Mouse (Mus musculus) kidney, postnatal 14 days (tissue): ENCODE results near the gene BC029722.

Source experiments
- DNase-seq: peaks from one replicate; pipeline ENCODE4 v3.0.0; 2022; ENCODE audit warnings: mixed read lengths

Gene BC029722

DNA sequence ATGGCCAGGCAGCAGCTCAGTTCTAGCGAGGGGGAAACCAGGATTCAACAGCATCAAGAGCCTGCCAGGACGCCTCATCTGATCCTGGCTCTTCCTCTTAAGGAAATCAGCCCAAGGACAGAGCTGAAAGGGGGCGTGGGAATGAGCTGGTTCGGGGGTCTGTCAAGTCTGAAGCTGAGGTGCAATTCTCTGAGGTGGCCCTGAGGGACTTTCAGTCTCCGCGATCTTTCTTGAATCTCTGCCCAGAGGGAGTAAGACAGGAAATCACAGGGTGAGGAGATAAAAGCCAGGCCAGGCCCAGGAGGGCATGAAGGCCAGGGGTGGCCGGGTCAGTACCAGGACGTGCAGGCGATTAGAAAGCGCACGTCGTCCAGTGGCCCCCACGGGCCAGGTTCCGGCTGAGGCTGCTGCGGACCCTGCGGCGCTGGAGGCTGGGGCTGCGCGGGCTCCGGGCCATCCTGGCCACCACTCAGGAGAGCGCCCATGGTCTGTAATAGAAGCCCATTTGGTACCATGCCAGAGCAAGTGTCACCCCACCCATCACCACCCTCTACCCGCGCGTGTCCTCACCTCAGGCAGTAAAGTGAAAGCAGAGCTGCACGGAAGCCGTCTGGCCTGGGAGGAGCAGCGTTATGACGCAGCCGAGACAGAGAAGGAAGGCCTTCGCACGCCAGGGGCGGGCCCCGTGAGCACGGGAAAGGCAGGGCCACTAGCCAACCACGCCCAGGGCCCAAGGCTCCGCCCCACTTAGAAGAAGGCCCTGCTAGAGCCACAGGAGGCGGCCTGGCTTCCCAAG is 432 bp downstream of the BC029722 start:
- peak; percentile 97 for DNase-seq

GRCm38 (mm10) chr2:155817301-155818245 is 1.7 kb downstream of the BC029722 start:
- no peak for DNase-seq

GRCm38 (mm10) chr2:155816179-155816578 is 3.0 kb downstream of the BC029722 start:
- no peak for DNase-seq

DNA sequence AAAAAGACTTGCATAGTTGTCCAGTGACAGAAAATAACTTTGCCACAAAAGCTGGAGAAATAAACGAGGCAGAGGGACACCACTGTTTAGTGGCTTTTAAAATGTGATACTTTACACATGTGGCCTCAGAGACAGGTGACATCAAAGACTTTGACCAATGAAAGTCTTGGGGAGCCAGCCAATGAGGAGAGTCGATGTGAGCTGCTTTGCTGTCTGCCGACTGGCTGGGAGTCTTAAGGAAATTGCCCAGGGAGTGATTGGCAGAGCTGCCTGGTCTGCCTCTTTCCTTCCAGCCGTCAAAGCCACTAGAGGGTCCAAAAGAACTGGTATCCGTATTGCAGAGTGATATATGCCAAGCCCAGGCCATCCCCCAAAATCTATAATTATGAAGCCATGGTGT is 4.4 kb downstream of the BC029722 start:
- DNase-seq = no peak

- DNase-seq = no peak
These were observed 6.6 kb downstream of the BC029722 start for GRCm38 (mm10) chr2:155812637-155813036.

DNA sequence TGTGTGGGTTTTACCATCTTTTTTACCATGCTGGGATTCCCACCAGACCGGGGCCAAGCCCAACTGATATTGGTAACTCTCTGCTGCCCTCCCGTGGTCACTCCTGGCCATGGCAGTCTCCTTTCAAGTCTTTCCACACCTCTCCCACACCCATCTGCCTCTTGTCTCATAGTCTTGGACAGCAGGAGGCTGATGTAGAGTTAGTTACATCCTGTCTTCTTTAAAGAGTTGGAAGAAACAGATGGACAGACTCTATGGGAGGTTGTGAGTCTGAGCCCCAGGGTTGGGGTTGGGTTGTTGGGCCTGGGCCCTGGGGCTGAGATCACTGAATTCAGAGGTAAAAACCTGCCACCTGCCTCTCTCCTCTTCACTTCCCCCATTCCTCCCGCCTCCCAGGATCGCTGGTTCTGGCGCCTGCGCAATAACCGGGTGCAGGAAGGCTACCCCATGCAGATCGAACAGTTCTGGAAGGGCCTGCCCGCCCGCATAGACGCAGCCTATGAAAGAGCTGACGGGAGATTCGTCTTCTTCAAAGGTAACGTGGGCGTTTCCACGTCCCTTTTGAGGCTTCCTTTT is 7.3 kb downstream of the BC029722 start:
- DNase-seq = peak; percentile 75

DNA sequence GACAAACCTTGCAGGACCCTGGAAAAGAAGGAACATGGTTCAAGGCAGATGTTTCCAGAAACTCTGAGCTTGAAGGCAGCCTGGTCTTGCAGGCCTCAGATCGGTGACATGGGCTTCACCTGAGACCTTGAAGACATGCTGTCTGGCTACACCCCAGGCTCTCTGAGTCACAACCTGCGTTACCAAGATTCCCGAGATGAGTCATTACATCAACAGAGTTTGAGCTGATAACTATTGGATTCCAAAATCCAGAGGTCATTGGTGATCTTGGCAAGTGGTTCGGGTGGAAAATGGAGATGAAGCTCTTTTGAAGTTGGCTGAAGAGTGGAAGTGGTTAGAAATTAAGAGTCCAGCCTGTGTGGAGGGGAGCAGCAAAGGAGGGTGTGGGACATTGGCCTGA is 9.6 kb downstream of the BC029722 start:
- DNase-seq = no peak

DNA sequence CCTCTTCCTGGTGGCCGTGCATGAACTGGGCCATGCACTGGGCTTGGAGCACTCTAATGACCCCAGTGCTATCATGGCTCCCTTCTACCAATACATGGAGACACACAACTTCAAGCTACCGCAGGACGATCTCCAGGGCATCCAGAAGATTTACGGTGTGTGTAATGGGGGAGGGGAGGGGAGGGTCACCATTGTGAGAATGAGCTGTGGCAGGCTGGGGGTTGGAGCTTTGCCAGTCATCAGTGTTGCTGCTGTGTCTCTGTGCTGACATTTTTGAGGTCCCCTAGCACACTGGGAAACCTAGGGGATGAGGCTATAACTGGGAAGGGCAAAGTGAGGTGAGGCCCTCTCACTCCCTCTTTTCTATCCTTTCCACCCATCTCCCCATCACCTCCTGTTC is 11.8 kb downstream of the BC029722 start:
- DNase-seq = no peak

GRCm38 (mm10) chr2:155806548-155806947 is 12.7 kb downstream of the BC029722 start:
- no peak for DNase-seq

DNA sequence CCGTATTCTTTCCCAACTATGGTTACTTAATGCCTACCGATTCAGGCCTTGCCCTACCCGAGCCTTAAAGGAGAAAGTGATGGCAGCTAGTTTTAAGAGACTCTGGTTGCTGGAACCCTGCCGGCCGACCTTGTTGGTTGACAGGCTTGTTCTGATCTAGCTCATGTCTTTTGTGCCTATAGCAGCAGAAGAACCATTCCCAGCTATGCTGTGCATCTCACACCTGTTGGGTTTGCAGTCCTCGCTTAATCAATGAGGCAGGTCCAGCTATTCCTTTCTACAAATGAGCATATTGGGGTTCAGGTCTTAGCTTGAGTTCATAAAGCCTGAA is 13.3 kb downstream of the BC029722 start:
- DNase-seq = no peak

- DNase-seq = peak; percentile 48
These were observed 13.8 kb downstream of the BC029722 start for GRCm38 (mm10) chr2:155805231-155805924.

DNA sequence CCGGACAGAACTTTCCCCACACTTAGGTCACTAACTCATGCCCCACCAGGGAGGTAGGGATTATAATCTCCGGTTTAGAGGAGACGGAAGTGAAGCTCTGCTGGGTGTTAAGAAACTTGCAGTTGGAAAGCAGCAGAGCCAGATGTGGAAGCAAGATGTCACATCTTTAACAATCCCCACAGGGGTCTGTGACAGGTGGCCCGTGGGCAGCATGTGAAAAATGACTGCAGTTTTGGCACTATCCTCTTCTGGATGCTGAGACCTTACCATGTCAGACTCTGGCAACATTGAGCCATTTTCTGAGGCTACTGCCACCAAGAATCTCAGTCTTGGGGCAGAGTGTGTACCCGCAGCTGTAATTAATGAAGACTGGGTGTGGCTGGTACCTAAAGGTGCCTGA is 15.2 kb downstream of the BC029722 start:
- DNase-seq = no peak

DNA sequence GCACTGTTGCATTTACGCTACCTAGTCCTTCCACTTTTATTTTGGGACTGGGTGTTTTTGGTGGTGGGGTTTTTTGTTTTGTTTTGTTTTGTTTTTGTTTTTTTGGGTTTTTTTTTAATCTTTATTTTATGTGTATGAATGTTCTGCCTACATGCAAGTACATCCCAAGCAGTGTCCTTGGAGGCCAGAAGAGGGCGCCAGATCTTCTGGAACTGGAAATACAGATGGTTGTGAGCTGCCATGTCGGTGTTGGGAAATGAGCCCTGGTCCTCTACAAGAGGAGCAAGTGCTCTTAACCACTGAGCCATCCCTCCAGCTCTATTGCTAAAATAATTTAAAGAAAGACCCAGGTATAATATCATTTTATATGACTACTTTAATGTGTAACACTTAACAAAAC is 16.5 kb downstream of the BC029722 start:
- DNase-seq = no peak

GRCm38 (mm10) chr2:155798613-155799012 is 20.6 kb downstream of the BC029722 start:
- no peak for DNase-seq

DNA sequence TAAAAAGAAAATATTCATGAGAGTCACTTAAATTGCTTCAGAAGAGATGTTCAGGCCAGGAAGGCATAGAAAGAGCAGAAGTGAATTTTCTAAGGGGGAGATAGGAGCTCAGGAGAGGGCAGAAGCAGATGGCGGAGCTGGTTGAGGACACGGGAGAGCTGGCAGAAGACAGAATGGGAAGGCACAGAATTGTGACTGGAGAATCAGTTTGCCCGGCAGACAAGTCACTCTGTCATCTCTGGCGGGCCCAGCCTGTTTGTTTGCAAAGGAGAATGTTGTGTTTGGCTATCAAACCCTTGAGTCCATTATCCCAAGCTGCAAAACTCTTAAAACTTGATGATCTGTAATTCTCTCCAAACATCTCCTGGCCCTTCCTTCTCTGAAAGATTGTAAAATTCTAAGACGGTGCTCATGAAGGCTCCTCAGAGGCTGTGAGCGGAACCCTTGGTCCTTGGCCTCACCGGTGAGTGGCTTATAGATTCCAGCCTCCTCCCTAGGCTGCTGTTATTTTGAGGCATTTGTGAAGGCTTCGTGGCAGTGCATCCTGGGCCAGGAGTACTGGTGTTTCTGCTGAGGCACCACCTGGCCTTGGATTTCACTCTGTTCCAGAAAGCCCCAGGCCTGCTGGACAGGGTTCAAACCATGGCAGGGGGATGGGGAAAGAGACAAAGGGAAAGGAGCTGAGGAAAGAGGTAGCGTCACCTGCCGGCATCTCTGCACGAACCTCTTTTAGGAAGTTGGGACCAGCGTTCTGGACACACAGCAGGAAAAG is 24.4 kb downstream of the BC029722 start:
- DNase-seq = no peak

DNA sequence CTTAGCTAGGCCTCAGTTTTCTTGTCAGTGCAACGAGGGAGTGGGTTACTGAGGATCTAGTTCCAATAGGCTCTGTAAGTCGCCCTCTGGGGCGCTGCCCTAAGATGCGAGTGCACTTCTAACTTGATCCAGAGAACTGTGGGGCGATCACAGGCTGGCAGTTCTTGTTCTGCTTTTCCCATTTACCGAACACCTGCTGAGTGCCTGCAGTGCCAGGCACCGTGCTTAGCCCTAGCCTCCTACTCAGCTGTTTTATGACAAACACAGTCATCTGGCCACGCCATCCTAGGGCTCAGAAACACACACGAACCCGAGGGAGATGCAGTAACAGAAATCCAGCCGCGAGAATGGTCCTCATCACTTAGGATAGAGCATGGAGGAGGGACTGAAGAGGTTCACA is 26.3 kb downstream of the BC029722 start:
- no peak for DNase-seq

DNA sequence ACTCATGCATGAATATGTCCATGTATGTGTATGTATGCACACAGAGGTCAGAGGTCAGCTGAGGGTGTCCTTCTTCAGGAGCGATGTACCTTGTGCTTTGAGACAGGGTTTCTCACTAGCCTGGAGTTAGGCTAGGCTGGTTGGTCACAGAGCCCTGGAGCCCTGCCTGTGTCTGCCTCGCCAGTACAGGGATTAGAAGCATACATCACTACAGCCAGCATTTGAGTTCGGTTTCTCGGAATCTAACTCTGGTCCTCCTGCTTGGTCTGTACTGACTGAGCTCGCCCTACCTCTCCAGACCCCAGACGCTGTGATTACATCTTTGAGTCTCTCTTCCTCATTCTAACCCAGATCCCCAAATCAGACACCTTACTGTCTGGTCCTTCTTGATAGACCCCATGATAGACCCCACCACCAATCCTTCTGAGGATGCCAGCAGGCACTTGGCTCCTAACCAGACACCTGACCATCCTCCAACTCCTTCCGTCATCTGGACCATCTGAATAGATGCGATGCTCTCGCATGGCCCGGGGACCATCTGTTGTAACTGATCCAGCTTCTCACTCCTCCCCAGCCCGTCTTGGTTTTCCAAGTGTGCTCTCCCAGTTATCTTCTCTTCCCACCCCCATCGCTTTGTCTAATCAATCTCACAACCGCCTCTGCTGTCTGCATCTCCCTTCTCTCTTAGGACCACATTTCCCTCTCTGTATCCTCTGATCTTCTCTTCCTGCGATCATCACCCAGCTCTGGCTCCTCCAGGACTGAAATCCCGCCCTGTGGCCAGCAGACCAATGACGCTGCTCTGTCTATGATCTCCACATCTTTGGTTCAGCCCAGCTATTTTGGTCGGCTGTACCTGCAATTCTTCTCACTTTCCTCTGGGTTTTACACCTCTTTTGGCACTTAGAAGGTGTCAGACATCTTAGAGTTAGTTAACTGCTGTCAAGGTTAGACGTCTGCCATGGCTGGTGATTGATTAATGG is 31.0 kb downstream of the BC029722 start:
- DNase-seq = no peak

DNA sequence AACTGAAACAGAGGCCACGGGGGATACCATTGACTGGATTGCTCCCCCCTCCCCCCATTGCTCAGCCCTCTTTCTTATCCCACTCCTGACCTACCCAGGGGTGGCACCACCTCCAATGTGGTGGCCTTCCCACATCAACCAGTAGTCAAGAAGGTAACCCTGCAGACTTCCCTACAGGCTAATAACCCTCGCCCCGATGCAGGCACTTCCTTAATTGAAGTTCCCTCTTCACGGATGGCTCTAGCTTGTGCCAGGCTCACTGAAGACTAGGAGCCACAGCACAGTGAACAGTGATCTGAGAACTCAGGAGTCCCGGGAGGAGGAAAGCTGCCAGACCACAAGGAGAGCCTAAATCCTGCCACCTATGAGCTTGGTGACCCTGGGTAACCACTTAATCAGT is 32.3 kb downstream of the BC029722 start:
- no peak for DNase-seq

DNA sequence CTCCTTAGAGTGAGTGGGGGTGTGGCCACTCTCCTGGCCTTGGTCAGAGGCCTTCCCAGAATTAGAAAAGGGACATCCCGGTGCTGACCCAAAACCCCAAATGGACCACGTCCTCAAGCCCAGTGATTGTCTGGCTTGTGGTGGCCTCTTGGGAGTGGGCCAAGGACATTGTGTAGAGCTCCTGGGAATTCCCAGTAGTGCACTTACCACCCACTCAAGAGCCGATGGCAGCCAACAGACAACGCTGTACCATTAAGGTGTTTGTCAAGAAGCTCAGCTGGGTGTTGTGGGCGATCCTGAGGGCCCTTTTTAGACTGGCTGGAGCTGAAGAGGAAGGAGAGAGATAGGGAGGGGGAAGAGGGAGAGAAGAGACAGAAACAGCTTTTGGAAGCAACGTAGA is 34.7 kb downstream of the BC029722 start:
- DNase-seq = no peak

GRCm38 (mm10) chr2:155779506-155779905 is 39.7 kb downstream of the BC029722 start:
- no peak for DNase-seq

DNA sequence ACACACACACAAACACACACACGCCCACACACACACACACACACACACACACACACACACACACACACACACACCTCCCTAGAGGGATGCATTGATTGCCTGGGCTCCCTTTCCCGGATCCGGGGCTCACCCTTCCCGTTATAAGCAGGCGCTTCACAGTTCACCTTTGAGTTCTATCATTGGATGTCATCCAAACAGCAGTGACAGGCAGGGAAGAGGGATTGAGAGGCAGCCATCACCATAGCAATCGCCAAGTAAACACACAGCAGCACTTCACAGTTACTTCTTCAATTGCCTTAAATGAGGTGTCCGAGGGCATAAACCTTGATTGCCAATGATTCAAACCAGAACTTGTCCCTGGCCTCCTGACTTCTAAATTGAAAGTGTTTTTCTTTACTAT is 40.2 kb downstream of the BC029722 start:
- no peak for DNase-seq
